Mouse (Mus musculus) heart, postnatal 10 days (tissue): ENCODE data around the gene Rbfox1. TPM values are rescaled to one million over a fixed set of nuclear protein-coding genes. Genes with fewer than 3 reads are reported as not detected.
A peak's percentile ranks its signal among the peaks of the same experiment; 100 is the strongest.

ENCODE experiments used
- DNase-seq, 2 experiments: peaks; one replicate each; pipeline ENCODE4 v3.0.0; 2021
- intact Hi-C: fragments of 180-260 bp; cut with DNase I; formaldehyde crosslinking; loops from one replicate; pipeline ENCODE4 v1.15.1; 2025
- total RNA-seq, 2 experiments: library from RNA; stranded (reverse); gene quantifications; 2 replicates each; pipeline ENCODE4 v1.2.3; 2021

The Rbfox1 gene
- total RNA-seq, 2 experiments from 2014 or later: 35.7 to 36.6 TPM

DNA sequence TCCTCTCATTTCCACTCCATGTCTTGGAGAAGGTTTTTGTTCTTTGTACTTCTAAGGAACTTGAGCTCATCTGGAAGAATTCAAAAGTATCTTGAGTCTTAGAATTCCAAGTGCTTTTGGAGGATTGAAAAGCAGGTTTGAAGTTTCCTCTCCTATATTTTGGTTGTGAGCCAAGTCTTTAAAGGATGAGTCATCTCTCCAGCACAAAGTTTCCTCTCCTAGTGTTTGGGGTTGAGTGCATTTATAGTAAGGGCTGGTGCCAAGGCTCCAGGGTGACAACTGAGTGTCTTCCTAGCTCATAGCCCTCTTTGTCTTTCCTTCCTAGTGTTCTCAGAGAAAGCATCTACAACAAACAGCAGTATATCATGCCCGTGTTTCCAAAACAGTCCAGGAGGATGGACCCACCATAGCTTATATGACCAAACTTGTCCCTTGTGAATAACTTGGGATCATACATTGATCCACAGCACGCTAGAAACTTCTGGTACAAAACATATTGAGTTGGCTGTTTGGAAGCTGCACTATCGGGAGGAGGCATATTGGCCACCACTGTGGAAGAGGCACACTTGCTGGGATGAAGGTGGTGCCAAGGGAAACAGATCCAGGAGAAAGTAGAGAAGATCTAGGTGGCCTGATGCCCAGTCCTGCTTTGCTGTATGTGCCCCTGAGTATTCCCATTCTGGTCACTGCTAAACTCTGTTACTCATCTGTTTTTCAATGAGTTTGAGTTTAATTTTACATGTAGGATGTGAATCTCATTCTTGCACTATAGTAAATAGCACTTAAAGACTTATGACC, 206.4 kb downstream of the Rbfox1 start:
- intact Hi-C loops: no loop called here
- DNase-seq: no peak

GRCm38 (mm10) chr16:6095604-6096372, 210.6 kb downstream of the Rbfox1 start:
- intact Hi-C loops: no loop called here

DNA sequence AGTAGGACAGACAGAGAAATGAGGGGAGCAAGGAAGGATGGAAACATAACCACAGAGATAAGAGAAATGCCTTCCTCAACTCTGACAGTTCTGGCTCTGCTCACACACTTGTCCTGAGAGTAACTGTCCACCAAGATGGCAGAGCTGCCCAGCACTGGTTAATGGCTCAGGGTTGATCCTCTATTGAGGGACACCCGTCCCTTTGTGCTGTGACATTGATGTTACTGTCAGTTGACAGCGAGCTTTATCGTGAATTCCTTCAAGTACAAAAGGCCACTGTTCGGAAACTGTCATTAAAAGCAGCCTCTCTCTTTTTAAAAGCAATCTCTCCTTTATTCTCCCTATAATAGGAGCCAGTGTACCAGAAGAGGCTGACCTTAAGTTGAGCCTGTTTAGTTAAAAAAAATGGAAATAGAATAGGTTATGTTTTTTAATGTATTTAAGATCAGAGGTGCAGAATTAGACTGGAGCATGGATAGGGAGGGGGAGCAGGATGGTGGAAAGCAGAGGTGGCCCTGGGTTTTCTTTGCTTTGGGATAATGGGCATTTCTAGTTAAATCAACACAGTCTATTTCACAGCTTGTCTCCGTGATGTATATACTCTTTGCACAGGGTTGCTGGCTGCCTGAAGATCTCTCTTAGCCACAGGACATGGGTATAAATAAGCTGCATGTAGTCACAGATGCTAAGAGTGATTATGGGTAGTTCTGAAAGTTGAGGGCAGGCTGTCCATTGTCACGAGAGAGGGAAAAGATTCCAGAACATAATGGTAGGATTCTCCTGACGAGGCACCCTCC, 212.3 kb downstream of the Rbfox1 start:
- no peak for DNase-seq
- intact Hi-C loops: no loop called here

More at GRCm38 (mm10) chr16:6095604-6096372, 210.6 kb downstream of the Rbfox1 start:
- DNase-seq: no peak

- intact Hi-C loops: no loop called here
- DNase-seq: no peak
Measured at GRCm38 (mm10) chr16:6098116-6098515, 213.0 kb downstream of the Rbfox1 start.

GRCm38 (mm10) chr16:6099598-6099997, 214.4 kb downstream of the Rbfox1 start:
- intact Hi-C loops: no loop called here
- DNase-seq: no peak

DNA sequence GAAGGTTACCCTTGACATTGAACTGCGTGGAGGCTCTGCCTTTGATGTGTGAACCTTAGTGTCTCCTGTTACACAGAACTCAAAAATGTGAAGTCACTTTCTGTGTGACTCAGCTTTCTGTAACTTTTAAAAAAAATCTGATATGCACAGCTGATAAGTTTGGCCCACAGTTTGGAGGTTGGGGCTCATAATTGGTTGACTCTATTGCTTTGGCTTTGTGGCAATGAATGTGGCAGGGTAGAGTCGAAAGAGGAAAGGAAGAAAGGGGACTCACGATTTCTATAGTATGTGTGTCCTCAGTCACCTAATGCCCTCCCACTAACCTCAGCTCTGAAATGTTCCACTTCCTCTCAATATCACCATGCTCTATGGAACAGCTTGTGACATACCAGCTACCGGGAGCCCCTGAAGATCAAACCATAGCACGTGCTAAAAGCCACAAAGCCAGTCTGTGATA, 215.3 kb downstream of the Rbfox1 start:
- DNase-seq: no peak
- intact Hi-C loops: no loop called here

DNA sequence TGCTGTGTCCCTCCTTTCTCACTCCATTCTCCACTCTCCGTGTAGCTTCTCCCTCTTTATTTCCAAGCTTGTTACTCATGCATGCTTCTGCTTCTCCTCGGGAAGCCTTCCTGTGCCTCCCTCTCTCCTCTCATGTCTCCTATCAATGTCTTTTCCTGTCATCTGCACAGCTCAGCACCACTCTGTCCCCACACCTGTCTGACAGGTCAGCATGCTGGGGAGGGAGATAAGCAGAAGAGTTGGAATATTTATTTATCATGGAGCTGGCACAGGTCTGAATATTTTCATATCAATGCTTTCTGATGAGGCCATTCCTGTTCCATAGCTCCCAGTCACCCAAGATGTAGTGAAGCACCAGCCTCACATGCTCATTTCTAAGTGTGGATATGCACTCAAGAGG, 218.6 kb downstream of the Rbfox1 start:
- intact Hi-C loops: no loop called here
- no peak for DNase-seq

GRCm38 (mm10) chr16:6110121-6110520, 225.0 kb downstream of the Rbfox1 start:
- intact Hi-C loops: no loop called here
- no peak for DNase-seq

DNA sequence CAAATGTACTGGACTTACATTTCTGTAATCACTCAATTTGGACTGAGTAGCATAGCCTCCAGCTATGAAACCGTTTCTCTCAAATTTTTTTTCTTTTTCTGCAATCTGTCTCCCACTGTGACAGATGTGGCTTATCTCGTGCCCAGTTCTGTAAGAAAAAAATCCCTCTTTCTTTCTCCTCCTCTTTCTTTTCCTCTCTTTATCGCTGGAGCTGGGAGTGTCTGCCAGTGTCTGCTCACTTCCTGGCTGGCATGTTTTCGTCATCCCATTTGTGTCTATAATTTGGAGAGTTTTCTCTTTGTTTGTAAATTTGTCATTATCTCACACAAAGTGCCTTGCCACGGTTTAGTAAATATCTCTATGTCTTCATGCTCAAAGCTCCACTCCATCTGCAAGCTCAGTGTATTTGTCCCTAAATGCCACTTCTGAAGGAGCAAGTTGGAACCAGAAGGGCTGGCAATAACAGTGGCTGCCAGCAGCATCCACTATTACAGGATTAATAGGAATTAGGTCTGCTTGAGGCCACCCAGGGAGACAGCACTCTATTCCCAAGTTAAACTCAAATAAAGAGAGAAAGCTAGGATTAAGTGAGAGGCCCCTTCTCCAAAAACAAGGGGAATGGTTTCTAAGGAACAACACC, 228.8 kb downstream of the Rbfox1 start:
- intact Hi-C loops: no loop called here
- no peak for DNase-seq

DNA sequence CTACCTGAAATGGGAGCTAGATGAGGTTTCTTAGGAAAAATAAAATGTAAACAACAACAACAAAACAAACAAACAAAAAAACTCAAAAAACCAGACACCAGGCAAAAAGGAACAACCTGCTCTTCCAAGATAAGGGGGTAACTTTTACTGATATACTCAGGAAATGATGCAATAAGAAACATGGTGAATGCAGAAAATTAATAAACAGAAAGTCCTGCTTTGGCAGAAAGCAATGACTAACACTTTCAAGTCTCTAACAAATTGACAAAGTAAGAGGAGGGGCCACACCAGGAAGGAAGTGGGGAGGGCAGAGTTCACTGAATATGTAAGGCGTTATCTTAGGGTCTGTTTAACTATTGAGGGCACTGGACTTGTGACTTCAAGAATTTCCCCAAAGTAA, 234.3 kb downstream of the Rbfox1 start:
- intact Hi-C loops: no loop called here
- no peak for DNase-seq

GRCm38 (mm10) chr16:6121232-6121631, 236.1 kb downstream of the Rbfox1 start:
- intact Hi-C loops: no loop called here
- no peak for DNase-seq

- no peak for DNase-seq
- intact Hi-C loops: no loop called here
Measured at GRCm38 (mm10) chr16:6122859-6123258, 237.7 kb downstream of the Rbfox1 start.

DNA sequence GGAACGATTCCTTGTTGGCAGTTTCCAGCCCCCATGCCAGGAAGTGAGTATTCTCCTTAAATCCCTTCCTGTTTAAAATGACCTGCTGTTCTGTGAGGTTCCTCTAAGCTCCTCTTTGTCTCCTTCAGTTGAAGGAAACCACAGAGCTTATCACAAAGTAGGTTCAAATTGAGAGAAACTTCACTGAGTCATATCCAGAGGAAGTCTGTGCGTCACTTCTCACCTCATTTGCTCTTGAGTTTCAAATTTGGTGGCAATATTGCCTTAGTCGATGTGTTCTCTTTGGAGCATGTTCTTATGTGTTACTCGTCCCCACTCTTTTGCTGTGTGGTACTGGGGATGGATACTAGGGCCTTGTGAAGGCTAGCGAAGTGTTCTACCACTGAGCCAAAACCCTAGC, 243.2 kb downstream of the Rbfox1 start:
- intact Hi-C loops: no loop called here
- no peak for DNase-seq

DNA sequence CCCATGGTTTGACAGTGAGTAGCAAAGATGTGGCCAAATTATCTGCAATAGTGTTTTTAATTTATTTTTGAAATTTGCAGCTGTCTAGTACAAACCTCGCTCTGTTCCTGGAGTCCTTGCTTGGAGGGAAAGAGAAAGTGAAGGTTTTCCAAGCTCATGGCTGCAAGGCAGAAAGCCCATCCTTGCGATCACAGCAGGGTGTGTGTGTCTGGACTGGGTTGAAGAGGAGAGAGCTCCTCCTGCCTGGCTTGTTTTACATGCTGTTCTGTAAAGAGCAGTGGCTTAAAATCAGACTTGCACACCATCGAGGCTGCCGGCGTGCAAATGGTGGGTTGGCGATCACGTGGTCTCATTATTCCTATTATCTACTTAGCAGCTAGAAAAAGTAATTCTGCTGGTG, 249.9 kb downstream of the Rbfox1 start:
- DNase-seq: no peak
- intact Hi-C loops: no loop called here

DNA sequence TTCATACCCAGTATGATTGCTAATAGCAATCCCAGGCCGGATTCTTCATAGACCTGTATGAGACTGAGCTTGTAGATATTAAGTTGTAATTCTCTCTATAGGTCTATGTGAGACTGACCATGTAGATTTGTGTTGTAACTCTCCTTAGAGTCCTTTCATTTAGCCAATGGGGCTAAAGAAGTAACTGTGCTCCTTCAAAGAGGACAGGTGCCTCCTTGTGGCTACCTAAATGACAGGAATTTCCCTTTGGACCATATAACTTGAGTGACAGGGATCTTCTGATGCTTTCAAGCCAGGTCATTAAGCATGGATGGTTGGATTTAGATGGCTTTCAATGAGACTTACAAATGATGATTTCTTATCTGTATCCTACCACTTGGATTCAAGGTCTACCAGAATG, 254.3 kb downstream of the Rbfox1 start:
- no peak for DNase-seq
- intact Hi-C loops: no loop called here

- intact Hi-C loops: no loop called here
- no peak for DNase-seq
Measured at GRCm38 (mm10) chr16:6147957-6148356, 262.8 kb downstream of the Rbfox1 start.

DNA sequence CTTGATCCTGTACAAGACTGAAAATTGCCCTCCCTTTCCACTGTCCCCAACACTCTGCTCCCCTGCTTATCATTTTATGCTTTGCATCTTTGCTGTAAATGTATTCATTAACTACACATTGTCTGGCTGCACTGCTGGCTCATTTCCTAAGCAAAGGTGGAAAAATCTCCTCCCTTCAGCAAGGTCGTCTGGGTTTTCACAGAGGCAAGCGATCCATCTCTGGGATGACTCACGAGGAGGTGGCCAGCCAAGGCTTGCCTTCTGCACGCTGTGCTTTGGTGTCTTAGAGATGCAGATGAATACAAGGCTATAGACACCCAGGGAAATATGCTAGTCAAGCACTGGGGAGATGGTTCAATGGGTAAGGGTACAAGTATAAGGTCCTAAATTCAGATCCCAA, 264.2 kb downstream of the Rbfox1 start:
- no peak for DNase-seq
- intact Hi-C loops: no loop called here

- peak in 1 of 2 experiments; percentile 13 for DNase-seq
- intact Hi-C loops: no loop called here
Measured at GRCm38 (mm10) chr16:6155556-6155955, 270.4 kb downstream of the Rbfox1 start.

DNA sequence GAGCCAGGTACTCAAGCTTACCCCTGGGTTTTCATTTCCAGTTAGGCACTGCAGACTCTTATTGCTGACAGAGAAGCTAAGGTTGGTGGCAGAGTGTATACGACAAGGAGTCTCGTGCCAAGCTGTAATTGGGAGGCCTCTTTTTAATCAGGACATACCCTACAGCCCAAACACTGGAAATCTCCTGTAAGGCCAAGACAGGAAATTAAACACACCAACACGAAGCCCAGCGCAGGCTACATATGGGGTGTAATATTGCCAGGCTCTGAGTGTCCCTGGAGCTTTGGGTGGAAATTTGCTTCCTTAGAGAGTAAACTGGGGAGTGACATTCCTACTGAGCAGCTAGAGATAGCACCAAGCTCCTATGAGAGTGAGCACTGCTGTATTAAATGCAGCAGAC, 279.3 kb downstream of the Rbfox1 start:
- DNase-seq: no peak
- intact Hi-C loops: no loop called here

DNA sequence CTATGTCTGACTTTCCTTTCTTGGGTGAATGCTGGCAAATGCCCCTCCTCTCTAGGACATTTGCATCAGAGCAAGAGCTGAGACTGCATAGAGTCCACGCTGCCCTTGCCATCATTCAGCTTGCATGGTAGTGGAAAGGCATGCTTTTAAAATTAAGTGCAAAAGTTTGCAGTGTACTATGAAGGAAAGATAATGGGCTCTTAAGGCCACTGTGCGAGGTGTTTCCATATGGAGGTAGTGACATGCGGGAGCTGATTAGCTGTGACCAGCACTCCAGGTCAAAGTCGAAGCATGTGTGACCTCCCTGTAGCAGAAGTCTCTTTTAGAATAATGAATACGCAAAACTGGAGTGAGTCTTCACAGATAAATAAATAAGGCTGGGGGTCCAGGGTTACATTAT, 284.2 kb downstream of the Rbfox1 start:
- DNase-seq: peak; percentile 3 to 8
- intact Hi-C loops: no loop called here

- intact Hi-C loops: no loop called here
Measured at GRCm38 (mm10) chr16:6180819-6181218, 295.7 kb downstream of the Rbfox1 start.

More at GRCm38 (mm10) chr16:6180819-6181218, 295.7 kb downstream of the Rbfox1 start:
- no peak for DNase-seq
